Mouse (Mus musculus): ENCODE measurements at regions not wholly inside any gene's neighbourhood (a gene's known extent, or its start where the extent isn't known, plus 50 kb on each side); places are given as distances from the start of the nearest gene placed in this dataset.

- DNase-seq (ENCODE audit: low read depth, low spot score): no peak
Observed at GRCm38 (mm10) chr1:91678789-91679188, 122.5 kb upstream of the Twist2 start.

- DNase-seq (ENCODE audit: low read depth, low spot score): peak; percentile 44
Observed at GRCm38 (mm10) chr1:91685031-91685430, 116.2 kb upstream of the Twist2 start.

GRCm38 (mm10) chr1:91685789-91686188, 115.5 kb upstream of the Twist2 start:
- DNase-seq (ENCODE audit: low read depth, low spot score): peak; percentile 65

GRCm38 (mm10) chr1:91691601-91692000, 109.7 kb upstream of the Twist2 start:
- no peak for DNase-seq (ENCODE audit: low read depth, low spot score)

GRCm38 (mm10) chr1:91692709-91693460, 108.4 kb upstream of the Twist2 start:
- DNase-seq (ENCODE audit: low read depth, low spot score): no peak

GRCm38 (mm10) chr1:91697053-91697452, 104.2 kb upstream of the Twist2 start:
- no peak for DNase-seq (ENCODE audit: low read depth, low spot score)

- no peak for DNase-seq (ENCODE audit: low read depth, low spot score)
Observed at GRCm38 (mm10) chr1:91701475-91701874, 99.8 kb upstream of the Twist2 start.

GRCm38 (mm10) chr1:91702021-91702420, 99.2 kb upstream of the Twist2 start:
- no peak for DNase-seq (ENCODE audit: low read depth, low spot score)

- no peak for DNase-seq (ENCODE audit: low read depth, low spot score)
Observed at GRCm38 (mm10) chr1:91702737-91703136, 98.5 kb upstream of the Twist2 start.

GRCm38 (mm10) chr1:91705451-91705850, 95.8 kb upstream of the Twist2 start:
- no peak for DNase-seq (ENCODE audit: low read depth, low spot score)

- no peak for DNase-seq (ENCODE audit: low read depth, low spot score)
Observed at GRCm38 (mm10) chr1:91708550-91709243, 92.6 kb upstream of the Twist2 start.

GRCm38 (mm10) chr1:91709244-91709600, 92.0 kb upstream of the Twist2 start:
- no peak for DNase-seq (ENCODE audit: low read depth, low spot score)

- DNase-seq (ENCODE audit: low read depth, low spot score): no peak
Observed at GRCm38 (mm10) chr1:91713131-91713530, 88.1 kb upstream of the Twist2 start.

GRCm38 (mm10) chr1:91714266-91714665, 87.0 kb upstream of the Twist2 start:
- DNase-seq (ENCODE audit: low read depth, low spot score): no peak

- no peak for DNase-seq (ENCODE audit: low read depth, low spot score)
Observed at GRCm38 (mm10) chr1:91715341-91715740, 85.9 kb upstream of the Twist2 start.

GRCm38 (mm10) chr1:91715791-91716190, 85.5 kb upstream of the Twist2 start:
- no peak for DNase-seq (ENCODE audit: low read depth, low spot score)

GRCm38 (mm10) chr1:91716836-91717235, 84.4 kb upstream of the Twist2 start:
- DNase-seq (ENCODE audit: low read depth, low spot score): no peak

- no peak for DNase-seq (ENCODE audit: low read depth, low spot score)
Observed at GRCm38 (mm10) chr1:91717961-91718360, 83.3 kb upstream of the Twist2 start.

- peak; percentile 53 for DNase-seq (ENCODE audit: low read depth, low spot score)
Observed at GRCm38 (mm10) chr1:91729246-91729645, 72.0 kb upstream of the Twist2 start.

GRCm38 (mm10) chr1:91730281-91730680, 71.0 kb upstream of the Twist2 start:
- DNase-seq (ENCODE audit: low read depth, low spot score): no peak

- DNase-seq (ENCODE audit: low read depth, low spot score): peak; percentile 61
Observed at GRCm38 (mm10) chr1:91731703-91732102, 69.6 kb upstream of the Twist2 start.

- no peak for DNase-seq (ENCODE audit: low read depth, low spot score)
Observed at GRCm38 (mm10) chr1:91732461-91732861, 68.8 kb upstream of the Twist2 start.

GRCm38 (mm10) chr1:91734731-91735130, 66.5 kb upstream of the Twist2 start:
- DNase-seq (ENCODE audit: low read depth, low spot score): no peak

All from mesoderm, embryonic 11.5 days (tissue).